Comparison of ENCODE assay signal across 26 mouse cellular contexts in the genomic region with DNA sequence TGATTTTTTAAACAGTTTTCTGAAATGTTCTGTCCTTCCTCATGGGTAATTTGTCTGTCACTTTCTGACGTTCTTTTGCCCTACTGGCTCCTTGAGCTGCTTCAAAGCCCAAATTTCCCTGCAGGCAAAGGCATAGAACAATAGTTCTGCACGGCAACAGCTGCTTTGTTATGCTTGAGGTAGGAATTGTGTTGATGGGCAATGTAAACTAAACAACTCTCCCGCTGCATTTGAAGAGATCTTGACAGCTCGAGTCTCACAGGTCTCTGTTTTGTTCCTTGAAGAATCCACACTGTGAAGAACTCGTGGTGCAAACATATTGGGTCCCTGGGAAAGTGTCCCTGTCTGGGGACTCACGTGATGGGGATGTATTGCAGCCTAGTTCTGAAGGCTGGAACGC.
DNase-seq lines count a peak whose midpoint lies in the region; ATAC-seq and TF ChIP-seq lines count a peak whose summit lies in the region.
"Had no signal": no experiment of that assay in that cellular context is flagged by ENCODE, and none has a peak within 500 bp of the region (broad histone marks: within the 10 kb centered on the region; RNA-seq: fewer than 3 reads in every experiment).

No protein-coding gene starts in this region.

- 20% methylated on average over 7 of the region's 7 CpGs for WGBS in midbrain, embryonic 14.5 days
- 23% methylated on average over 7 of the region's 7 CpGs for WGBS in midbrain, postnatal 0 days

- DNase-seq in midbrain, embryonic 14.5 days: peak; percentile 23
- no peak for DNase-seq in midbrain, postnatal 0 days (ENCODE audit: low spot score)
- DNase-seq in ES-CJ7 (ENCODE audit: low read depth, low spot score): peak; percentile 23
- DNase-seq in R1 (ENCODE audit: low read depth, low spot score): peak; percentile 43
- peak; percentile 33 for DNase-seq in brain, embryonic 14.5 days (ENCODE audit: low read depth)
- DNase-seq in adrenal gland, postnatal 25 days: no peak
- DNase-seq: adrenal gland, adult 8-10 months; adrenal gland, postnatal 14 days; B cell, adult 2 months; cerebellum, adult 11-12 months; cerebellum, adult 2 months; cerebellum, adult 9-10 months; cerebellum, postnatal 10 days; cerebellum, postnatal 25 days; forebrain, postnatal 0 days had no signal

- ATAC-seq in midbrain, embryonic 14.5 days (ENCODE audit: low FRiP score, low TSS enrichment): no peak
- no peak for ATAC-seq in midbrain, postnatal 0 days (ENCODE audit: low FRiP score)
- no peak for ATAC-seq in megakaryocyte-erythroid progenitor cell, adult 5-6 weeks (replicated peaks; ENCODE audit: low FRiP score, low TSS enrichment, poor library complexity, severe bottlenecking)
- ATAC-seq: activated CD4-positive, CD25-positive, alpha-beta regulatory T cell, adult 4 months; CD4-positive, CD25-positive, alpha-beta regulatory T cell, adult 4 months; forebrain, embryonic 15.5 days; forebrain, postnatal 0 days; Patski had no signal

- H3K4me2 ChIP-seq in midbrain, embryonic 14.5 days (ENCODE audit: low read length): no peak overlapping the region
- no peak overlapping the region for H3K4me2 ChIP-seq in midbrain, postnatal 0 days (ENCODE audit: low read depth, low read length, poor library complexity, severe bottlenecking)
- H3K4me2 ChIP-seq: embryonic facial prominence, embryonic 13.5 days; embryonic facial prominence, embryonic 15.5 days; forebrain, embryonic 12.5 days; forebrain, embryonic 15.5 days had no signal

- no peaks in the 10 kb centered on the region for H3K4me1 ChIP-seq in midbrain, embryonic 14.5 days (ENCODE audit: control insufficient read depth, insufficient read depth, low read length)
- no peaks in the 10 kb centered on the region for H3K4me1 ChIP-seq in midbrain, postnatal 0 days (ENCODE audit: insufficient read depth, low read length)
- H3K4me1 ChIP-seq: embryonic facial prominence, embryonic 13.5 days; embryonic facial prominence, embryonic 15.5 days; forebrain, embryonic 10.5 days; forebrain, embryonic 15.5 days had no signal

- no peaks in the 10 kb centered on the region for H3K9me3 ChIP-seq in midbrain, embryonic 14.5 days (ENCODE audit: control insufficient read depth, low read length)
- no peaks in the 10 kb centered on the region for H3K9me3 ChIP-seq in midbrain, postnatal 0 days (ENCODE audit: low read length)
- H3K9me3 ChIP-seq: embryonic facial prominence, embryonic 13.5 days; embryonic facial prominence, embryonic 15.5 days; forebrain, embryonic 10.5 days; forebrain, embryonic 12.5 days; forebrain, embryonic 15.5 days; G1E had no signal

- H3K27ac ChIP-seq in midbrain, embryonic 14.5 days (replicated peaks; ENCODE audit: low read depth, low read length): no peak overlapping the region
- no peak overlapping the region for H3K27ac ChIP-seq in midbrain, postnatal 0 days (ENCODE audit: low read depth, low read length)
- H3K27ac ChIP-seq: embryonic facial prominence, embryonic 13.5 days; embryonic facial prominence, embryonic 15.5 days; forebrain, embryonic 10.5 days; forebrain, embryonic 12.5 days; forebrain, embryonic 15.5 days had no signal

- H3K4me3 ChIP-seq in midbrain, embryonic 14.5 days (replicated peaks; ENCODE audit: low read depth, low read length): no peak overlapping the region
- H3K4me3 ChIP-seq in midbrain, postnatal 0 days (ENCODE audit: low read depth, low read length): no peak overlapping the region
- H3K4me3 ChIP-seq: embryonic facial prominence, embryonic 13.5 days; embryonic facial prominence, embryonic 15.5 days; erythroblast, embryonic 14.5 days; forebrain, embryonic 10.5 days; forebrain, embryonic 12.5 days; forebrain, embryonic 15.5 days had no signal

- H3K36me3 ChIP-seq in midbrain, embryonic 14.5 days (ENCODE audit: control insufficient read depth, insufficient read depth, low read length): no peaks in the 10 kb centered on the region
- H3K36me3 ChIP-seq in midbrain, postnatal 0 days (ENCODE audit: insufficient read depth, low read length): no peaks in the 10 kb centered on the region
- H3K36me3 ChIP-seq: embryonic facial prominence, embryonic 13.5 days; embryonic facial prominence, embryonic 15.5 days; forebrain, embryonic 10.5 days; forebrain, embryonic 12.5 days; forebrain, embryonic 15.5 days; G1E had no signal

- TF ChIP-seq POLR2A in brain, embryonic 14.5 days (IDR thresholded peaks at IDR 0.05; ENCODE audit: borderline replicate concordance, extremely low read depth, insufficient read depth, insufficient read length, poor library complexity, severe bottlenecking): no peak

- no peak for TF ChIP-seq CTCF in midbrain, postnatal 0 days (IDR thresholded peaks at IDR 0.05)
- TF ChIP-seq CTCF in brain, embryonic 14.5 days (IDR thresholded peaks at IDR 0.05; ENCODE audit: borderline replicate concordance, extremely low read depth, insufficient read depth, insufficient read length): no peak

- no peak overlapping the region for H3K9ac ChIP-seq in midbrain, embryonic 14.5 days (replicated peaks; ENCODE audit: low read length)
- no peak overlapping the region for H3K9ac ChIP-seq in midbrain, postnatal 0 days (replicated peaks; ENCODE audit: low read length, poor library complexity, severe bottlenecking)
- H3K9ac ChIP-seq: embryonic facial prominence, embryonic 13.5 days; embryonic facial prominence, embryonic 15.5 days; forebrain, embryonic 12.5 days; forebrain, embryonic 15.5 days; forebrain, postnatal 0 days had no signal

- no peaks in the 10 kb centered on the region for H3K27me3 ChIP-seq in midbrain, embryonic 14.5 days (ENCODE audit: control insufficient read depth, insufficient read depth, low read length)
- no peaks in the 10 kb centered on the region for H3K27me3 ChIP-seq in midbrain, postnatal 0 days (ENCODE audit: insufficient read depth, low read length)
- H3K27me3 ChIP-seq: embryonic facial prominence, embryonic 13.5 days; embryonic facial prominence, embryonic 15.5 days; forebrain, embryonic 12.5 days; forebrain, embryonic 15.5 days had no signal

Comparison
In these comparisons a context has a peak if more than half of its experiments do, and no peak if none do; other contexts are left out.
1. DNase-seq: peak in midbrain, embryonic 14.5 days (single experiment), ES-CJ7 (single experiment), R1 (single experiment) and brain, embryonic 14.5 days (single experiment); none in midbrain, postnatal 0 days (single experiment) and adrenal gland, postnatal 25 days (single experiment).